Mouse (Mus musculus) hindbrain, embryonic 11.5 days (tissue): ENCODE measurements around the gene Nek6. TPM values are rescaled to one million over a fixed set of nuclear protein-coding genes. Genes with fewer than 3 reads are reported as not detected.

Source experiments
- ATAC-seq: fragments of 200-750 bp; cut with Nextera tagmentation; 2 replicates; pipeline ENCODE4 v1.8.0; 2017; ENCODE audit warnings: mild to moderate bottlenecking, moderate TSS enrichment, moderate library complexity; ENCODE audit not compliant: low FRiP score
- DNase-seq: peaks from one replicate; pipeline ENCODE4 v3.0.0-alpha.2; 2015; ENCODE audit warnings: low spot score
- H3K27ac ChIP-seq: fragments of 300-500 bp; sonication (generic); 2 replicates; pipeline ENCODE4 v1.5.1; 2014; ENCODE audit warnings: mild to moderate bottlenecking, low read depth, low read length
- H3K27me3 ChIP-seq: fragments of 300-500 bp; sonication (generic); 2 replicates; pipeline ENCODE4 v1.6.1; 2014; ENCODE audit warnings: mild to moderate bottlenecking, low read length, moderate library complexity, mixed read lengths; ENCODE audit not compliant: control insufficient read depth, insufficient read depth
- H3K36me3 ChIP-seq: fragments of 300-500 bp; sonication (generic); 2 replicates; pipeline ENCODE4 v1.6.1; 2014; ENCODE audit warnings: mild to moderate bottlenecking, low read length, moderate library complexity, mixed read lengths; ENCODE audit not compliant: control insufficient read depth, insufficient read depth
- H3K4me1 ChIP-seq: fragments of 300-500 bp; sonication (generic); replicated peaks from 2 replicates; pipeline ENCODE4 v1.6.1; 2014; ENCODE audit warnings: low read length, mixed read lengths; ENCODE audit not compliant: control insufficient read depth, insufficient read depth
- H3K4me2 ChIP-seq: fragments of 300-500 bp; sonication (generic); replicated peaks from 2 replicates; pipeline ENCODE4 v1.6.1; 2014; ENCODE audit warnings: mild to moderate bottlenecking, low read depth, low read length
- H3K4me3 ChIP-seq: fragments of 300-500 bp; sonication (generic); 2 replicates; pipeline ENCODE4 v1.5.1; 2014; ENCODE audit warnings: low read depth, low read length
- H3K9ac ChIP-seq: fragments of 300-500 bp; sonication (generic); 2 replicates; pipeline ENCODE4 v1.6.1; 2014; ENCODE audit warnings: low read depth, low read length
- H3K9me3 ChIP-seq: fragments of 300-500 bp; sonication (generic); 2 replicates; pipeline ENCODE4 v1.6.1; 2016; ENCODE audit warnings: low read length; ENCODE audit not compliant: control insufficient read depth
- WGBS: fragments of 180-500 bp; shearing (Covaris S2); extraction: QIAGEN DNeasy Blood & Tissue Kit; methylation state at CpG from one replicate; pipeline ENCODE4 v1.1.7; 2014; 5-methylcytosine and 5-hydroxymethylcytosine counted together
- polyA plus RNA-seq: library from polyadenylated mRNA; unstranded; fragments of >200 nt; fragmentation: Nextera tagmentation; extraction: Ambion mirVana; gene quantifications from 2 replicates; pipeline ENCODE4 v1.2.1, GENCODE M21; 2014

The Nek6 gene
- polyA plus RNA-seq, 1 experiment from 2014 or later, result 87.8 TPM

- no peak for ATAC-seq
- Histone ChIP-seq H3K9me3 (no peaks in the 10 kb centered on the region), H3K4me1 (peaks cover 8% of the 10 kb centered on the region; the same call in 1 of the 2 replicates)
Measured at GRCm38 (mm10) chr2:38536331-38536731, 24.9 kb downstream of the Nek6 start.

GRCm38 (mm10) chr2:38539677-38540076, 28.2 kb downstream of the Nek6 start:
- ATAC-seq (peak; percentile 46), DNase-seq (no peak)
- no peaks in the 10 kb centered on the region for H3K36me3 ChIP-seq
- no peak overlapping the region for H3K4me3 ChIP-seq
- H3K4me2 ChIP-seq, result no peak overlapping the region
- H3K27ac ChIP-seq, result no peak overlapping the region
- no peaks in the 10 kb centered on the region for H3K27me3 ChIP-seq
- no peak overlapping the region for H3K9ac ChIP-seq
- H3K4me1 ChIP-seq, result peaks cover 8% of the 10 kb centered on the region; the same call in 1 of the 2 replicates
- WGBS, result 83% methylated on average over 9 of the region's 9 CpGs
- no peaks in the 10 kb centered on the region for H3K9me3 ChIP-seq

More at GRCm38 (mm10) chr2:38536331-38536731, 24.9 kb downstream of the Nek6 start:
- 78% methylated on average over 8 of the region's 8 CpGs for WGBS
- DNase-seq, result no peak
- no peak overlapping the region for H3K4me2 ChIP-seq
- no peak overlapping the region for H3K9ac ChIP-seq
- H3K4me3 ChIP-seq, result no peak overlapping the region
- H3K27me3 ChIP-seq, result no peaks in the 10 kb centered on the region
- H3K36me3 ChIP-seq, result no peaks in the 10 kb centered on the region
- H3K27ac ChIP-seq, result no peak overlapping the region

- 87% methylated on average over 6 of the region's 6 CpGs for WGBS
- ATAC-seq (no peak), DNase-seq (no peak)
- H3K27me3 ChIP-seq, result no peaks in the 10 kb centered on the region
- no peak overlapping the region for H3K9ac ChIP-seq
- no peaks in the 10 kb centered on the region for H3K9me3 ChIP-seq
- no peak overlapping the region for H3K4me3 ChIP-seq
- H3K36me3 ChIP-seq, result no peaks in the 10 kb centered on the region
- H3K4me2 ChIP-seq, result no peak overlapping the region
- peaks cover 8% of the 10 kb centered on the region; the same call in 1 of the 2 replicates for H3K4me1 ChIP-seq
- H3K27ac ChIP-seq, result no peak overlapping the region
Measured at GRCm38 (mm10) chr2:38540666-38541065, 29.2 kb downstream of the Nek6 start.

GRCm38 (mm10) chr2:38541101-38541500, 29.7 kb downstream of the Nek6 start:
- Histone ChIP-seq H3K9ac (no peak overlapping the region), H3K36me3 (no peaks in the 10 kb centered on the region), H3K9me3 (no peaks in the 10 kb centered on the region), H3K4me3 (no peak overlapping the region), H3K4me1 (peaks cover 9% of the 10 kb centered on the region; the same call in 1 of the 2 replicates), H3K27me3 (no peaks in the 10 kb centered on the region), H3K4me2 (no peak overlapping the region), H3K27ac (no peak overlapping the region)
- DNase-seq, result no peak
- no peak for ATAC-seq
- 82% methylated on average over 3 of the region's 3 CpGs for WGBS

- ATAC-seq, result no peak
- no peak overlapping the region for H3K27ac ChIP-seq
Measured at GRCm38 (mm10) chr2:38541570-38541969, 30.1 kb downstream of the Nek6 start.

GRCm38 (mm10) chr2:38542366-38542765, 30.9 kb downstream of the Nek6 start:
- ATAC-seq, result no peak
- 44% methylated on average over 1 of the region's 1 CpGs for WGBS
- no peak overlapping the region for H3K4me2 ChIP-seq
- H3K27me3 ChIP-seq, result no peaks in the 10 kb centered on the region
- no peaks in the 10 kb centered on the region for H3K36me3 ChIP-seq
- no peak for DNase-seq
- no peak overlapping the region for H3K4me3 ChIP-seq
- H3K27ac ChIP-seq, result no peak overlapping the region
- H3K9me3 ChIP-seq, result no peaks in the 10 kb centered on the region
- H3K9ac ChIP-seq, result no peak overlapping the region
- peaks cover 13% of the 10 kb centered on the region; the same call in 1 of the 2 replicates for H3K4me1 ChIP-seq

More at GRCm38 (mm10) chr2:38541570-38541969, 30.1 kb downstream of the Nek6 start:
- DNase-seq, result no peak
- H3K9ac ChIP-seq, result no peak overlapping the region
- no peak overlapping the region for H3K4me3 ChIP-seq
- 77% methylated on average over 1 of the region's 1 CpGs for WGBS
- no peaks in the 10 kb centered on the region for H3K36me3 ChIP-seq
- no peaks in the 10 kb centered on the region for H3K9me3 ChIP-seq
- H3K27me3 ChIP-seq, result no peaks in the 10 kb centered on the region
- no peak overlapping the region for H3K4me2 ChIP-seq
- H3K4me1 ChIP-seq, result peaks cover 13% of the 10 kb centered on the region; the same call in 1 of the 2 replicates

GRCm38 (mm10) chr2:38543158-38543557, 31.7 kb downstream of the Nek6 start:
- Histone ChIP-seq H3K4me2 (no peak overlapping the region), H3K9ac (no peak overlapping the region), H3K27ac (no peak overlapping the region), H3K9me3 (no peaks in the 10 kb centered on the region), H3K4me3 (no peak overlapping the region), H3K36me3 (no peaks in the 10 kb centered on the region), H3K4me1 (peaks cover 10% of the 10 kb centered on the region; the same call in 1 of the 2 replicates), H3K27me3 (no peaks in the 10 kb centered on the region)
- no peak for ATAC-seq
- DNase-seq, result no peak
- WGBS, result 87% methylated on average over 2 of the region's 2 CpGs

GRCm38 (mm10) chr2:38544341-38544740, 32.9 kb downstream of the Nek6 start:
- Histone ChIP-seq H3K27ac (no peak overlapping the region), H3K36me3 (no peaks in the 10 kb centered on the region), H3K4me2 (no peak overlapping the region), H3K4me3 (no peak overlapping the region), H3K9me3 (no peaks in the 10 kb centered on the region), H3K9ac (no peak overlapping the region), H3K27me3 (no peaks in the 10 kb centered on the region), H3K4me1 (peaks cover 10% of the 10 kb centered on the region; the same call in 1 of the 2 replicates)
- DNase-seq, result no peak
- ATAC-seq, result no peak

GRCm38 (mm10) chr2:38544982-38545381, 33.5 kb downstream of the Nek6 start:
- H3K4me1 ChIP-seq, result peaks cover 6% of the 10 kb centered on the region; the same call in 1 of the 2 replicates
- no peak for DNase-seq

More at GRCm38 (mm10) chr2:38544982-38545381, 33.5 kb downstream of the Nek6 start:
- H3K4me3 ChIP-seq, result no peak overlapping the region
- H3K9me3 ChIP-seq, result no peaks in the 10 kb centered on the region
- H3K9ac ChIP-seq, result no peak overlapping the region
- H3K4me2 ChIP-seq, result no peak overlapping the region
- H3K36me3 ChIP-seq, result no peaks in the 10 kb centered on the region
- no peak for ATAC-seq
- H3K27me3 ChIP-seq, result no peaks in the 10 kb centered on the region
- WGBS, result 77% methylated on average over 6 of the region's 6 CpGs
- no peak overlapping the region for H3K27ac ChIP-seq
